Mouse (Mus musculus) skeletal muscle tissue, adult 2 months (tissue): ENCODE results near the gene Il17c.

Source experiments
- DNase-seq: peaks from one replicate; pipeline ENCODE4 v3.0.0-alpha.2; 2012; ENCODE audit warnings: low read depth, low spot score

Gene Il17c

DNA sequence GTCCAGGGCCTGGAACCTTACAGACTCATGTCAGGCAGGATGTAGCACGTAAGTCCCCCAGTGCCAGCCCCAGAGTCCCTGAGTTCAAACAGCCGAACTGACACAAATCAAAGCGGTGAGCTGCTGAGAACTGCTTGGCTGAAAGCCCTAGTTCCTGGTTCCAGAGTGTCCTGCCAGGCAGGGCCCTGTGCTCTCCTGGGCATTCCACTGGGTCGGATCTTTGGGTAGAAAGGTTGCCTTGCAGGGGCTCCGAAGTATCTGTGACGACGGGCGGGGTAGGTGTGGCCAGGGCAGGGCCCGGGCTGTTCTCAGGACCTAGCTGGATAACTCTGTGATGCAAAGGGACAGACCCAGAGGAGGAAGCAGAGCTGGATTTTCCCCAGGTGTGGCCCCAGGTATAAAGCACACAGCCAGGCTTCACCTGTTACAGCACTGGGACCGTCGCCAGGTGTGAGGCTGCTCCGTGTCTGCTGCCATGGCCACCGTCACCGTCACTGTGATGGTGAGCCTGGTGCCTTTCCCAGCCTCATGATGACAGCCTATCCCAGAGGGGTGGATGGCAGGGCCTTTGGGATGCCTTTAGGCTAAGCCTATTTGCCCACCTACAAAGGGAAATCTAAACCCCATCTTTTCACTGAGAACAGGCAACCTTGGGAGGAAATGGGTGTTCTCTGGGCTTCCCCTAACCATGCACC lies at the start of gene Il17c:
Gene Il17c (plus strand): TSS at position 645 of the 695 bp plus-strand sequence.
- DNase-seq: no peak

DNA sequence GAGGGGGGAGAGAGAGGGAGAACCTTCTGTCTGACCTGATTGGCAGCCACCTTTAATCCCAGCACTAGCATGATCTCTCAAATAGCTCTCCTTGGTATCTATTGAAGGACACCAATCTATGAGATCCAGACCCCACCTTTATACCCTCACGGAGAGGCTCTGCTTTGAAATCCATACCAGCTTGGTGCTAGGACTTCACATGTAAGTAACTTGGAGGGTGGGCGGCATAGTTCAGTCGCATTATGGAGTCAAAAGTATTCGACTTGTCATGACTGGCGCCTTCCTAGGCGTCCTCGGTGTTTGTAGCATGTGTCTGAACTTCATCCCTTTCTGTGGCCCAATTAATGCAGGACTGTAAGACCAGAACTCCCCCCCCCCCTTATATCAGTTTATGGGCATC lies 46.5 kb upstream of the Il17c start:
- DNase-seq: no peak

DNA sequence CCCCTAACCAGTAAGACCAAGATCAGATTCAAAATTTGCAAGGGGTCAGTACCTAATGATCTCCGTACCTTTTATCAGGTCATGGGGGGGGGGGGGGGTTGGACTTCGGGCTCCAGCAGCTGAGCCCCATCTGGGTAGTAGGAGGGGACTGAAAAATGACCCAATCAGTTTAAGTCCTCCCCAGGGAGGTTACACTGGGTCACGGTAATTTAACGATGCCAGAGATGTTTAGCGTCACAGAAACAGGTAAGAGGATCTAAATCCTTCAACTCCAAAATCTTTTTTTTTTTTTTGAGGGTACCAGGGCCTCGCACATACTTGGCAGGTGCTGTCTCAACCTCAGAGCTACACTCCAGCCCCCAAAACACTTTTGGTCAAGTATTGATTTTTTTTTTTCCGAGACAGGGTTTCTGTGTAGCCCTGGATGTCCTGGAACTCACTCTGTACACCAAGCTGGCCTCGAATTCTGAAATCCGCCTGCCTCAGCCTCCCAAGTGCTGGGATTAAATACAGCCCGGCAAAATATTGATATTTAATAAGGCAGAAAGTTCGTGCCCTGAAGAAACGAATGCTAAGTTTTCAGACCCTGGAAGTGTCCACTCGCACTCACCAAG lies 46.0 kb upstream of the Il17c start:
- DNase-seq: no peak

DNA sequence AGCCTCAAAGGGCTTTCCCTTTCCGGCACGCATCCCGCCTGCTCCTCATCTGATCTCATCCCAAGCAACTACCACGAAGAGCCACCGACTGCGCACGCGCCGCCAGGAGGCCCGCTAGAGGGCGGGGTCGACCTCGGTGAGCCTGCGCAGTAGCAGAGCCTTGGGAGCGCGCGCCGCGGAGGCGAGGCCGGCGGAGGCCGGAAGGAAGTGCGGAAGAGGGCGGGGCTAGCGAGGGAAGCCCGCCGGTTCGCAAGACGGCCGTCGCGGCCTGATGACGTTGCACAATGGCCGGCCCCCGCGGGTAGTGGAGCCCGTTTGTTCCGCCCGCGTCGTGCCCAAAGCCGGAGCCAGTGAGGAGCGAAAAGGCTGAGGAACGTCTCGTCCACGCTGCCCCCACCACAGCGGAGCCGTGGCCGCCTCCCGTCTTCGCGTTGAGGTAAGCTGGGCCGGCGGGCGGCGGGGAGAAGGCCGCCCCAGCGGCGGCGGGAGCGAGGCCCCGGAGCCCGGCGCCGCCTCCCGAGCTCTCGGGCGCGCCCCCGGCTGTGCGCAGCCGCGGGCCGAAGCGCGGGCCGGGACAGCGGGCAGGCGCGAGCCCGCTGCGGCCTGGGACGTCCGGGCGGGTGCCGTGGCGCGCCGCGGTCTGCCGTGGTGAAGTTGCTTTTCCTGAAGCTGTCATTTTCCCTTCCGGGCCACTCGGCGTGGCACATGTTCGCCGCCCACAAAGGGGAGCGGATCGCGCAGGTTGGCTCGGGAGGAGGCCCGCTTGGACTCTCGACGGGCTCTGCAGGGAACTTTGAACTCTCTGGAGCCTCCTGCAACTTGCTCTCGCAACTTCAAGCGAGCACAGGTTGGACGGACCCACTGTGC lies 45.2 kb upstream of the Il17c start, which contains the start of gene Zc3h18:
Gene Zc3h18 (plus strand): TSS at position 245 of the 867 bp plus-strand sequence.
- DNase-seq: peak; percentile 99

GRCm38 (mm10) chr8:122383039-122383438 lies 38.8 kb upstream of the Il17c start:
- no peak for DNase-seq

DNA sequence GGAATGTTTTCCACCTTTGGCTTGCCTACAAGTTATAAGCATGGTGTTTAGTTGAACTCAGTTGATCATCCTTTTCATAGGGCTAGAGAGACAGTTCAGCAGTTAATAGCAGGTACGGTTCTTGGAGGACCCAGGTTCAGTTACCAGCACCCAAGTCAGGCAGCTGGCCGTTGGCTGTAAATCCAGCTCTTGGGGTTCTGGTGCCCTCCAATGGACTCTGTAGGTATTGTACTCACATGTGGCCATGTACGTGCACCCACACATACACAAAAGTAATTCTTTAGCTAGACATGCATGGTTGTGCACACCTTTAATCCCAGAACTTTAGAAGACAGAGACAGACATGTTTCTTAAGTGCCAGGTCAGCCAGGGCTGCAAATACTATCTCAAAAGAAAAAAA lies 32.5 kb upstream of the Il17c start:
- no peak for DNase-seq

DNA sequence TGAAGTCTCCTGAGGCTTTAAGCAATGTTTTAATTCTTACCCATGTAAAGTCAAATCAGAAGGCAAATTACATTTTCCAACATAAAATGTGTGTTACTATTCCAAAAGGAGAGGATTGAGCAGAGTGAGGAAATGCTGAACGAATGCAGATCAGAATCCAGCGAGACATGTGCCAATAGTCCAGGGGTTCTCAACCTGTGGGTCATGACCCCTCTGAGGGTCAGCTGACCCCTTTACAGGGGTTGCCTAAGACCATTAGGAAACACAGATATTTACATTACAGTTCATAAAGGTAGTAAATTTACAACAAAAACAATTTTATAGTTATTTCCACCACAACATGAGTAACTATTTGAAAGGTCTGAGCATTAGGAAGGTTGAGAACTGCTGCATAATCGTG lies 31.1 kb upstream of the Il17c start:
- no peak for DNase-seq

DNA sequence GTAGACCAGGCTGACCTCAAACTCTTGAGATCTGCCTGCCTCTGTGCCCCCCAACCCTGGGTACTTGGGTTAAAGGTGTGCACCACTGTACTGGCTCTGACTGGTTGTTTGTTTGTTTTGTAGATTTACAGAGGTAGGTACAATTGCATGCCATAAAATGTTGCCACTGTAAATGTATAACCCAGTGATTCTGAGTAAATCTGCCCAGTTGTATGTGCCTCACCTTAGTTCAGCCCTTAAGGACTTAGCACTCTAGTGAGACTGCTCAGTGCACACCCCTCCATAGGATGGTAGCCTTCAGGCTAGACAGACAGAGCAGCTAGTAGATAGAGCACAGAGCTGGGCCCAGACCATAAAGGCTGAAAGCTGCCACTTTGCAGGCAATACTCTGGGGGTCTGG lies 28.1 kb upstream of the Il17c start:
- no peak for DNase-seq

GRCm38 (mm10) chr8:122395291-122395690 lies 26.5 kb upstream of the Il17c start:
- DNase-seq: no peak

DNA sequence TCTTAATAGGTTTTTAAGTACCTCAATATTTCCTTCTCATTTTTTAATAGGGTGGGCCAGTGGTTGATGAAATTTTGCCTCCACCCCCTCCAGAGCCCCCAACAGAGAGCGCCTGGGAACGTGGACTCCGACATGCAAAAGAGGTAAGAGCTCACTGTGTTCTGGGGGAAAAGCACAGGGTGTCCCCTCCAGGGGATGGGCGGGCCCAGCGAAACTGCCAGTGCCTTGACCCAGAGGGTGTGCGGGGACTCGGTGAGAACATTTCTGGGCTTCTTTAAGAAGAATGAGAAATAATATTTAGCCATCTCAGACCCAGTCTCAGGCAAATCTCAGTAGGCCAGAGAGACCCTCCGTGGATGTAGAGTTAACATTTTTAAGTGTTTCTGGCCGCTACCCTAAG lies 23.6 kb upstream of the Il17c start:
- DNase-seq: peak; percentile 39

GRCm38 (mm10) chr8:122405146-122405805 lies 16.5 kb upstream of the Il17c start:
- no peak for DNase-seq

DNA sequence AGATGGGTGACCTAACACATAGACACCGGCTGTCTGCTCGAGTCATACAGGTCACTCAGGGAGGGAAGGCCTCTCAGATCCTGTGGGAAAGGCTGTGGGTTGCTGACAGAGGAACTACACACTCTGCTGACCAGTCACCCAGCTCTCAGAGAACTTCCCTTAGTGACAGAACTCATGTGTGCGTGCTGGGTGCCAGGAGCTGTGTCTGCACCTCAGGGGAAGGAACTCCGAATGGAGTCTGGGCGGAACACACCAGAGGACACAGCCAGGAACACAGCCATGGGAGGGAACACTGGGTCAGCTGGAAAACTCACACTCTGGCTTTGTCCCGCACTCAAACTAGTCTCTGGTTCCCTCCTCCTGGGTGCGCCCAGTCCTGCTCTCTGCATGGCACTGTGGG lies 14.1 kb upstream of the Il17c start:
- DNase-seq: no peak

DNA sequence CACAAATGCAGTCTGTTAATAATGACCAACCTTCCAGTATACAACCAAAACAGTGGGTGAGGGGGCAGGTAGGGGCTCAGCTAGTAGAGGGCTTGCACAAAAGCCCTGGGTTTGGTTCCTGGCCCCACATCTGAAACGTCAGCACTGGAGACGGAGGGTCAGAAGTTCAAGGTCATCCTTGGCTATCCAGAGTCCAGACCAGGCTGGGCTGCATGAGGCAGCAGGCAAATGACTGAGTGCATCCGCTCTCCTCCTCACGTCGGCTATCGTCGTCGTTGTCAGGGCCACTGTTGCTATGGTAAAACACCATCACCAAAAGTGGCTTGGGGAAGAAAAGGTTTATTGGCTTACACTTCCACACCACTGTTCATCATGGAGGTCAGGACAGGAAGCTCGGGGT lies 7.5 kb upstream of the Il17c start:
- no peak for DNase-seq

- DNase-seq: no peak
Measured at GRCm38 (mm10) chr8:122415554-122415953, 6.3 kb upstream of the Il17c start.

GRCm38 (mm10) chr8:122419881-122420555 lies 1.8 kb upstream of the Il17c start:
- DNase-seq: no peak

- no peak for DNase-seq
Measured at GRCm38 (mm10) chr8:122423217-122423616, 1.4 kb downstream of the Il17c start.

DNA sequence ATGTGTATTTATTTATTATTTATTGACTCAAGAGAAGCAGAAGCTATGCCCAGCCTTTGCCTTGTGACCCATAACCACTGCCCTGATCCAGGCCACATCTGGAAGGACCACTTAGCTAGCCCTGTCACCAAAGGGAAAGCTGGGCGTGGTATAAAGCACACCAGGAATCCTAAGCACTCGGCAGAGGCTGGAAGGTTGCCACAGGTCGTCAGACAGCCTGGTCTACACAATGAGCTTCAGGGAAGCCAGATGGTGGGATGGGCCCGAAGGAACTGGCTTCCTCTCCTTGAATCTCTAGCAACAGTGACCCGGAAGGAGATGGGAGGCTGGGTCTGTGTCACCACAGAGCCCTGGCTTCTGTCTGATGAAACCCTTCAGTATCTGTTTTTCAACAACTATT lies 1.8 kb downstream of the Il17c start:
- DNase-seq: no peak

GRCm38 (mm10) chr8:122426145-122426544 lies 4.3 kb downstream of the Il17c start:
- no peak for DNase-seq

- no peak for DNase-seq
Measured at GRCm38 (mm10) chr8:122427607-122428006, 5.8 kb downstream of the Il17c start.

DNA sequence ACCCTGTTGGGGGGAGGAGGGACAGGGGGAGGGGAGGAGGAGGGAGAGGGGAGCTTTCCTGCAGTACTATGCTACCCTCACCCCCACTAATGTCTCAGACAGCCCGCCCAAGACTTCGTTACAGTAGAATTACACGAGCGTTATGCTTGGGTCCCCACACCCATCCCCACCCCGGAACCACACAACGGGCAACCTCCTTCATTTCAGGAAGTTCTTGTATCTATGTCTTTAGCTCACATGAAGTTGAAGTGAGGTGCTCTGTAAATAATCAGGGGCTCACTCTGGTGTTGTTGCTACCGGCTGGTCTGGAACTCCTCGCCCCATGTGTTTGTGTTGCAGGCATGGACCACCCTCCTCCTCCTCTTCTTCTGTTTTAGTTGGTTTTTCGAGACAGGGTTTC lies 6.3 kb downstream of the Il17c start:
- no peak for DNase-seq

- no peak for DNase-seq
Measured at GRCm38 (mm10) chr8:122430058-122430636, 8.3 kb downstream of the Il17c start.
